Mouse (Mus musculus) heart, adult 10 weeks (tissue): ENCODE measurements around the gene 2610044O15Rik8. TPM values are rescaled to one million over a fixed set of nuclear protein-coding genes. Genes with fewer than 3 reads are reported as not detected.

Experiments used
- polyA plus RNA-seq: library from polyadenylated mRNA; stranded (reverse); fragments of 350-450 nt; fragmentation: Illumina TruSeq; extraction: RNeasy Lipid Tissue Mini Kit (QIAGEN cat#74804); gene quantifications from one replicate; pipeline ENCODE4 v1.2.3, GENCODE M21; 2014; ENCODE audit warnings: low read depth, low replicate concordance

Gene 2610044O15Rik8
- 30.5 TPM for polyA plus RNA-seq

DNA sequence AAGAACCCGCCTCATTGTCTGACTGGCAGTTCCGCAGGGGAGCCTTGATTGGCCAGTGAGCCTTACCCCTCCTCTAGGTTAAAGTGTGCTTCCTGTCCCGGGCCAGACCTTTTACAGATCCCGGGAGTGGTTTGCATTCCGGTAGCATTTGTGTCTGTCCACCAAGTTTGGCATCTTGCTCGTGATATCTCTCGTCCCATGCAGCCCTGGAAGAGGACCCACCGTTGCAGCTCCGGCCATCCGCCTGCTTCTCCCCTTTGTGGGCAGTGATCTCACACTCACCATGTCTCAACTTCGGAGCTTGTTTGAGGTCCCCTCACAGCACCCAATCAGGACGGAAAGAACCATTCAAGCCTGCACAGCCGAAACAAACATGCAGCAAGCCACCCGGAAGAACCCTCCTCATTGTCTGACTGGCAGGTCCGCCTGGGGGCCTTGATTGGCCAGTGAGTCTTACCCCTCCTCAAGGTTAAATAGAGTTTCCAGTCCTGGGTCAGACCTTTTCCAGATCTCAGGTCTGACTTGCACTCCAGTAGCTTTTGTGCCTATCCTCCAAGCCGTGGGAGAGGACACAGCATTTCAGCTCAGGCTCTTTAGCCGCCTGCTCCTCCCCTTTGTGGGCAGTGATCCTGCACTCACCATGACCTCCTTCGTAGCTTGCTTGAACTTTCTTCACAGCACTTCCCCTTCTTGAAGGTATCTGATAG is at the start of gene 2610044O15Rik8:
Gene 2610044O15Rik8, minus strand, starts transcription at position 380 of the 707 bp plus-strand sequence.

Other genes starting within 250 kb of the 2610044O15Rik8 start
- gene Ccdc7a, start 168.9 kb downstream of the 2610044O15Rik8 start, polyA plus RNA-seq = not detected
- not detected for gene Ccdc7b, start 167.3 kb downstream of the 2610044O15Rik8 start, polyA plus RNA-seq
- gene Gm10999, start 102.7 kb downstream of the 2610044O15Rik8 start, polyA plus RNA-seq = not detected